Mouse (Mus musculus): ENCODE results near the gene Tpm4. TPM values are rescaled to one million over a fixed set of nuclear protein-coding genes. Genes with fewer than 3 reads are reported as not detected.

Tpm4 gene
- total and polyA plus RNA-seq, 2 experiments from 2014 or later, result 195 to 222 TPM

DNA sequence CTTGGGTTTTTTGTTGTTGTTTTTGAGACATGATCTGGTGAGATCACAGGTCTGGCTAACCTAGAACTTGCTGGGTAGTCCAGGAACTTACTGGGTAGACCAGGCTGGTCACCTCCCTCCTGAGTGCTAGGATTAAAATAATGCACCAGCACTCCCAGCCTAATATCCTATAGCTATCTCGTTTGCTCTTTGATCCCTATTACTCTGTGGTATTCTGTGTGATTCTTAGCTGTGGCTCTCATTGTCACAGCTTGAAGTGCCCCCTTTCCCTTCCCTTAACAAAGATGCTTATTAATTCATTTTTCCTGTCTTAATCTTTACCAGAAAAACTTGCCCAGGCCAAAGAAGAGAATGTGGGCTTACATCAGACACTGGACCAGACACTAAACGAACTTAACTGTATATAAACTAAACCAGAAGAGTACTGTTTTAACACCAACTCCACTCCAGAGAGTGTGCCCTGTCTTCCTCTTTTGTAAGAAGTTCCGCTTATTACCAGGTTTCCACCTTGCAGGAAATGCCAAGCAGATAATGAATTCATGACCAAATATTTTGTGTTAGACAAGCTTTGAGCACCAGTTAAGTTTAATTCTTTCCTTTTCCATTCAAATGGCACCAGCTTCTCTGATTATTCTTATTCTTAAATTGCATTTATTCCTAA is 16.8 kb downstream of the Tpm4 start:
- WGBS, result 71% methylated on average over 3 of the region's 3 CpGs
- ATAC-seq (ENCODE audit: insufficient read depth, low read depth) (no peak), DNase-seq (ENCODE audit: low spot score) (no peak)

DNA sequence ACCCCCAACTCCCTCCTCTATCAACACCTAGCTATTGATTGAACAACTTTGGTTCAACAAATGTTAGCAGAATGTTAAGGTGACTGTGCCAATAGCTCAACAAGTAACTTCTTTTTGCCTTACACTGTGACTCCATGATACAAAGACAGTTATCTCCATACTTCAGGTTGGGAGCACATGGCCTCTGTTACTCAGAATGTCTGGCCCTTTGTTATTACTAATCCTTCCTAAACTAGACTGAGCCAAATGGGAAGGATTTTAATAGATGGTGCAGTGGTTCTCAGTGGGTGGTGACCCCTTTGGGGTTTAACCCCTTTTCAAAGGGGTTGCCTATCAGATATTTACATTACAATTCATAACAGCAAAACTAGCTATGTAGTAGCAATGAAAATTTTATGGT is 18.6 kb downstream of the Tpm4 start:
- peaks cover 54% of the 10 kb centered on the region for H3K36me3 ChIP-seq (replicated peaks; ENCODE audit: control insufficient read depth, insufficient read depth, low read length)

More for the DNA sequence above, 16.8 kb downstream of the Tpm4 start:
- no peak overlapping the region for H3K9ac ChIP-seq (replicated peaks; ENCODE audit: low read depth, low read length)
- no peaks in the 10 kb centered on the region for H3K9me3 ChIP-seq (replicated peaks; ENCODE audit: control insufficient read depth, low read length)
- no peak overlapping the region for H3K4me3 ChIP-seq (ENCODE audit: low read depth, low read length)
- H3K27me3 ChIP-seq (ENCODE audit: control insufficient read depth, insufficient read depth, low read length), result no peaks in the 10 kb centered on the region
- 0 out of 2 replicates have a peak, but pooled peaks cover 3% of the 10 kb centered on the region for H3K4me1 ChIP-seq (ENCODE audit: control insufficient read depth, insufficient read depth)
- TF ChIP-seq CTCF (IDR thresholded peaks at IDR 0.05; ENCODE audit: low read depth) (no peak), EP300 (IDR thresholded peaks at IDR 0.05; ENCODE audit: low read depth) (no peak)
- H3K4me2 ChIP-seq (ENCODE audit: low read depth, low read length), result no peak overlapping the region
- peaks cover 72% of the 10 kb centered on the region for H3K36me3 ChIP-seq (replicated peaks; ENCODE audit: control insufficient read depth, insufficient read depth, low read length)
- H3K27ac ChIP-seq (ENCODE audit: low read depth), result no peak overlapping the region

DNA sequence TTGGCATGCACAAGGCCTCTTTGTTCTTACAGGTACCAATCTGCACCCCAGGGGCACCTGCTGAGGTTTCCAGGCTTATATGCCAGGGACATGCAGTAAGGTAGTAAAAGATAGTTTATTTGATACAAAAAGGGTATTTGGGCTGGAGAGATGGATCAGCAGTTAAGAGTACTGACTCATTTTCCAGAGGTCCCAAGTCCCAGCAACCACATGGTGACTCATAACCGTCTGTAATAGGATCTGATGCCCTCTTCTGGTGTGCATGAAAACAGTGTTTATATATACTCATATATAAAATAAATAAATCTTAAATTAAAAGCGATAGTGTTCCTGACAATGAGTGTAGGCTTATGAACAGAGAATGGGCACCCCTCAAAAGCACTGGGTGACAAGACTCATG is 23.3 kb downstream of the Tpm4 start:
- 87% methylated on average over 2 of the region's 2 CpGs for WGBS
- Histone ChIP-seq H3K9ac (replicated peaks; ENCODE audit: low read depth, low read length) (no peak overlapping the region), H3K4me1 (ENCODE audit: control insufficient read depth, insufficient read depth) (peaks cover 16% of the 10 kb centered on the region), H3K4me3 (ENCODE audit: low read depth, low read length) (no peak overlapping the region), H3K36me3 (replicated peaks; ENCODE audit: control insufficient read depth, insufficient read depth, low read length) (peaks cover 15% of the 10 kb centered on the region), H3K27ac (ENCODE audit: low read depth) (no peak overlapping the region), H3K4me2 (ENCODE audit: low read depth, low read length) (no peak overlapping the region), H3K27me3 (ENCODE audit: control insufficient read depth, insufficient read depth, low read length) (no peaks in the 10 kb centered on the region), H3K9me3 (replicated peaks; ENCODE audit: control insufficient read depth, low read length) (no peaks in the 10 kb centered on the region)
- ATAC-seq (ENCODE audit: insufficient read depth, low read depth), result no peak
- no peak for TF ChIP-seq EP300 (IDR thresholded peaks at IDR 0.05; ENCODE audit: low read depth)
- TF ChIP-seq CTCF (IDR thresholded peaks at IDR 0.05; ENCODE audit: low read depth), result no peak
- DNase-seq (ENCODE audit: low spot score), result no peak

More for the DNA sequence above, 18.6 kb downstream of the Tpm4 start:
- DNase-seq (ENCODE audit: low spot score), result no peak
- no peak for ATAC-seq (ENCODE audit: insufficient read depth, low read depth)
- Histone ChIP-seq H3K4me3 (ENCODE audit: low read depth, low read length) (no peak overlapping the region), H3K27me3 (ENCODE audit: control insufficient read depth, insufficient read depth, low read length) (no peaks in the 10 kb centered on the region), H3K4me1 (ENCODE audit: control insufficient read depth, insufficient read depth) (no peaks in the 10 kb centered on the region), H3K9me3 (replicated peaks; ENCODE audit: control insufficient read depth, low read length) (no peaks in the 10 kb centered on the region), H3K27ac (ENCODE audit: low read depth) (no peak overlapping the region), H3K9ac (replicated peaks; ENCODE audit: low read depth, low read length) (no peak overlapping the region), H3K4me2 (ENCODE audit: low read depth, low read length) (no peak overlapping the region)
- TF ChIP-seq CTCF (IDR thresholded peaks at IDR 0.05; ENCODE audit: low read depth) (no peak), EP300 (IDR thresholded peaks at IDR 0.05; ENCODE audit: low read depth) (no peak)

DNA sequence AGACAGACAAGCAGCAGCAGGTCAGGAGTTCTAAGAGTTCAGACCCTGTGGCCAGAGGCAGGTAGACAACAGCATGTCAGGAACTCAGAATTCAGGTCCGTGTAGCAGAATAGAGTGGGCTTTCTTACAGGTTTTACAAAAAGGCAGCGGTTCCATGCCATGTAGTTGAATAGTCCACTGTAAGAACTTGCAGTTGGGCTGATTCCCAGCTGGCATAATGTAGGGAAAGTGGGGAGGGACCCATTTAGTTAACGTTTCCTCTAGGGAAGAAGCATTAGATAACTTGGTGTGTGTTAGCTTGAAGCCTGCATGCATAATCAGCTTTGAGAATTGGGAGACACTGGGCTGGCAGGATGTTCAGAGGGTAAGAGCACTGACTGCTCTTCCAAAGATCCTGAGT is 24.0 kb downstream of the Tpm4 start:
- DNase-seq (ENCODE audit: low spot score), result no peak
- no peak for ATAC-seq (ENCODE audit: insufficient read depth, low read depth)
- no peak overlapping the region for H3K4me2 ChIP-seq (ENCODE audit: low read depth, low read length)
- TF ChIP-seq CTCF (IDR thresholded peaks at IDR 0.05; ENCODE audit: low read depth) (no peak), EP300 (IDR thresholded peaks at IDR 0.05; ENCODE audit: low read depth) (no peak)
- no peak overlapping the region for H3K27ac ChIP-seq (ENCODE audit: low read depth)
- H3K9me3 ChIP-seq (replicated peaks; ENCODE audit: control insufficient read depth, low read length), result no peaks in the 10 kb centered on the region
- H3K4me3 ChIP-seq (ENCODE audit: low read depth, low read length), result no peak overlapping the region
- no peak overlapping the region for H3K9ac ChIP-seq (replicated peaks; ENCODE audit: low read depth, low read length)
- peaks cover 16% of the 10 kb centered on the region for H3K4me1 ChIP-seq (ENCODE audit: control insufficient read depth, insufficient read depth)
- WGBS, result 70% methylated on average over 3 of the region's 3 CpGs
- peaks cover 10% of the 10 kb centered on the region; the same call in 1 of the 2 replicates for H3K36me3 ChIP-seq (replicated peaks; ENCODE audit: control insufficient read depth, insufficient read depth, low read length)
- H3K27me3 ChIP-seq (ENCODE audit: control insufficient read depth, insufficient read depth, low read length), result no peaks in the 10 kb centered on the region

DNA sequence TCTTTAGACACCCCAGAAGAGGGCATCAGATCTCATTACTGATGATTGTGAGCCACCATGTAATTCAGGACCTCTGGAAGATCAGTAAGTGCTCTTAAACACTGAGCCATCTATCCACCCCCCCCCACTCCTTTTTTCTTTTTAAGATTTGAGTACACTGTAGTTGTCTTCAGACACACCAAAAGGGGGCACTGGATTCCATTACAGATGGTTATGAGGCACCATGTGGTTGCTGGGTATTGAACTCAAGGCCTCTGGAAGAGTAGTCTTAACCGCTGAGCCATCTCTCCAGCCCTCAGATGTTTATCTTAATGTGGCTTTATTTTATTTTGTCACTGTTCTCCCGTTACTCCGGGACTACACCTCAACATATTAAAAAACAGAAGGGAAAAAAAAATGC is 25.2 kb downstream of the Tpm4 start:
- ATAC-seq (ENCODE audit: insufficient read depth, low read depth) (no peak), DNase-seq (ENCODE audit: low spot score) (no peak)
- H3K4me1 ChIP-seq (ENCODE audit: control insufficient read depth, insufficient read depth), result peaks cover 16% of the 10 kb centered on the region
- H3K4me2 ChIP-seq (ENCODE audit: low read depth, low read length), result peak overlapping the region; percentile 58
- H3K9me3 ChIP-seq (replicated peaks; ENCODE audit: control insufficient read depth, low read length), result no peaks in the 10 kb centered on the region
- H3K4me3 ChIP-seq (ENCODE audit: low read depth, low read length), result peak overlapping the region; percentile 33; the same call in 1 of the 2 replicates
- no peak overlapping the region for H3K27ac ChIP-seq (ENCODE audit: low read depth)
- 61% methylated on average over 3 of the region's 3 CpGs for WGBS
- TF ChIP-seq CTCF (IDR thresholded peaks at IDR 0.05; ENCODE audit: low read depth), result no peak
- no peaks in the 10 kb centered on the region for H3K27me3 ChIP-seq (ENCODE audit: control insufficient read depth, insufficient read depth, low read length)
- no peaks in the 10 kb centered on the region for H3K36me3 ChIP-seq (replicated peaks; ENCODE audit: control insufficient read depth, insufficient read depth, low read length)
- H3K9ac ChIP-seq (replicated peaks; ENCODE audit: low read depth, low read length), result no peak overlapping the region

All from heart, postnatal 0 days (tissue).